8 mouse cellular contexts compared by ENCODE assay signal in genomic region chr12:110485585-110486331, GRCm38 (mm10). TPM values are rescaled to one million over a fixed set of nuclear protein-coding genes. Genes with fewer than 3 reads are reported as not detected.
DNase-seq lines count a peak whose midpoint lies in the region; ATAC-seq and TF ChIP-seq lines count a peak whose summit lies in the region.

No protein-coding gene starts in this region.

- TF ChIP-seq EP300 in heart, adult 2 months (IDR thresholded peaks at IDR 0.05; ENCODE audit: insufficient read depth, low read depth, low read length): peak; percentile 67; the same call in 1 of the 2 replicates

- peak overlapping the region; percentile 73 for H3K4me2 ChIP-seq in embryonic facial prominence, embryonic 14.5 days (ENCODE audit: low read depth, low read length)
- H3K4me2 ChIP-seq in limb, embryonic 13.5 days (replicated peaks): peak overlapping the region; percentile 95
- peak overlapping the region; percentile 96 for H3K4me2 ChIP-seq in midbrain, embryonic 16.5 days (ENCODE audit: low read length)

- peak; percentile 83 for TF ChIP-seq POLR2A in heart, adult 2 months (IDR thresholded peaks at IDR 0.05; ENCODE audit: insufficient read depth, low read depth, low read length)

- no peak for TF ChIP-seq CTCF in heart, adult 2 months (IDR thresholded peaks at IDR 0.05)

- no peaks in the 10 kb centered on the region for H3K27me3 ChIP-seq in embryonic facial prominence, embryonic 14.5 days (replicated peaks; ENCODE audit: control insufficient read depth, insufficient read depth, low read length)
- no peaks in the 10 kb centered on the region for H3K27me3 ChIP-seq in heart, adult 2 months (ENCODE audit: control insufficient read depth, insufficient read depth, low read length)
- no peaks in the 10 kb centered on the region for H3K27me3 ChIP-seq in limb, embryonic 13.5 days
- no peaks in the 10 kb centered on the region for H3K27me3 ChIP-seq in midbrain, embryonic 16.5 days (ENCODE audit: control insufficient read depth, insufficient read depth, low read depth, low read length)

- peak overlapping the region; percentile 99 for H3K27ac ChIP-seq in embryonic facial prominence, embryonic 14.5 days (replicated peaks; ENCODE audit: low read depth, low read length)
- H3K27ac ChIP-seq in heart, adult 2 months: peak overlapping the region; percentile 93
- H3K27ac ChIP-seq in limb, embryonic 13.5 days: peak overlapping the region; percentile 97
- peak overlapping the region; percentile 97 for H3K27ac ChIP-seq in midbrain, embryonic 16.5 days (ENCODE audit: low read length)

- peaks cover 19% of the 10 kb centered on the region; the same call in 1 of the 2 replicates for H3K36me3 ChIP-seq in embryonic facial prominence, embryonic 14.5 days (ENCODE audit: control insufficient read depth, insufficient read depth, low read length)
- no peaks in the 10 kb centered on the region; the same call in 1 of the 2 replicates for H3K36me3 ChIP-seq in heart, adult 2 months (ENCODE audit: control insufficient read depth, insufficient read depth, low read length)
- H3K36me3 ChIP-seq in limb, embryonic 13.5 days: peaks cover 26% of the 10 kb centered on the region
- H3K36me3 ChIP-seq in midbrain, embryonic 16.5 days (ENCODE audit: control insufficient read depth, insufficient read depth, low read length): no peaks in the 10 kb centered on the region

- peak overlapping the region; percentile 86 for H3K9ac ChIP-seq in embryonic facial prominence, embryonic 14.5 days (ENCODE audit: low read depth, low read length)
- peak overlapping the region; percentile 84 for H3K9ac ChIP-seq in heart, adult 2 months (ENCODE audit: low read depth, low read length)
- H3K9ac ChIP-seq in limb, embryonic 13.5 days: peak overlapping the region; percentile 81
- peak overlapping the region; percentile 82 for H3K9ac ChIP-seq in midbrain, embryonic 16.5 days (ENCODE audit: low read depth, low read length)

- H3K9me3 ChIP-seq in embryonic facial prominence, embryonic 14.5 days (ENCODE audit: control insufficient read depth, low read length): no peaks in the 10 kb centered on the region
- no peaks in the 10 kb centered on the region for H3K9me3 ChIP-seq in limb, embryonic 13.5 days
- no peaks in the 10 kb centered on the region for H3K9me3 ChIP-seq in midbrain, embryonic 16.5 days (replicated peaks; ENCODE audit: control insufficient read depth, low read length, poor library complexity, severe bottlenecking)

- intact Hi-C loops in heart, adult 2 months (cut with DNase I): no loop called here

- peaks cover 13% of the 10 kb centered on the region for H3K79me2 ChIP-seq in heart, adult 2 months (replicated peaks; ENCODE audit: control insufficient read depth, insufficient read depth, low read length)

- peaks cover 10% of the 10 kb centered on the region for H3K4me1 ChIP-seq in embryonic facial prominence, embryonic 14.5 days (ENCODE audit: control insufficient read depth, insufficient read depth, low read length)
- peaks cover 24% of the 10 kb centered on the region for H3K4me1 ChIP-seq in heart, adult 2 months (ENCODE audit: control insufficient read depth, insufficient read depth, low read length)
- peaks cover 31% of the 10 kb centered on the region for H3K4me1 ChIP-seq in limb, embryonic 13.5 days
- H3K4me1 ChIP-seq in midbrain, embryonic 16.5 days (ENCODE audit: control insufficient read depth, insufficient read depth, low read length): peaks cover 37% of the 10 kb centered on the region

- WGBS in embryonic facial prominence, embryonic 14.5 days: under 1% methylated on average over 27 of the region's 27 CpGs
- WGBS in heart, adult 2 months: under 1% methylated on average over 27 of the region's 27 CpGs
- under 1% methylated on average over 27 of the region's 27 CpGs for WGBS in limb, embryonic 13.5 days
- 0% methylated on average over 27 of the region's 27 CpGs for WGBS in midbrain, embryonic 16.5 days

- DNase-seq in 3134 (ENCODE audit: extremely low read depth, insufficient read length, low spot score): peak; percentile 90
- peak; percentile 46 to 67 for DNase-seq in adrenal gland, postnatal 4 days (ENCODE audit: low spot score in 2 of 2)
- DNase-seq in embryonic facial prominence, embryonic 14.5 days (ENCODE audit: low spot score): peak; percentile 98
- DNase-seq in heart, adult 2 months: peak; percentile 85 to 90
- DNase-seq in kidney, adult 8-10 months: peak; percentile 87 to 90
- peak; percentile 81 to 88 for DNase-seq in spleen, postnatal 10 days (ENCODE audit: low spot score in 2 of 2)

- peak; percentile 93 for ATAC-seq in embryonic facial prominence, embryonic 14.5 days (ENCODE audit: low read depth)
- peak; percentile 91 for ATAC-seq in limb, embryonic 13.5 days (ENCODE audit: low FRiP score, low read depth)
- ATAC-seq in midbrain, embryonic 16.5 days: peak; percentile 85

- H3K4me3 ChIP-seq in embryonic facial prominence, embryonic 14.5 days (ENCODE audit: low read depth, low read length): peak overlapping the region; percentile 72
- peak overlapping the region; percentile 65 for H3K4me3 ChIP-seq in heart, adult 2 months
- H3K4me3 ChIP-seq in limb, embryonic 13.5 days: peak overlapping the region; percentile 67
- peak overlapping the region; percentile 76 for H3K4me3 ChIP-seq in midbrain, embryonic 16.5 days (ENCODE audit: low read depth, low read length)

RNA-seq across cellular contexts. Expression of gene Ppp2r5c, which starts 38.8 kb away (rescaled TPM):
- 100 to 1,000 TPM; 150 to 153 TPM for total RNA-seq in adrenal gland, postnatal 4 days (2021)
- polyA plus RNA-seq in embryonic facial prominence, embryonic 14.5 days (2014; fragmentation: Nextera tagmentation; extraction: Ambion mirVana): 133 and 155 TPM in 2 replicates
- 10 to 100 TPM; 90.9 to 93.7 TPM for total RNA-seq in heart, adult 2 months (2021)
- polyA plus RNA-seq in heart, adult 2 months (2012; rRNA removed): 41.7 and 73.9 TPM in 2 replicates
- polyA plus RNA-seq in limb, embryonic 13.5 days (2015; fragmentation: Nextera tagmentation; extraction: Ambion mirVana): 146 and 149 TPM in 2 replicates
- 144 and 147 TPM in 2 replicates for polyA plus RNA-seq in midbrain, embryonic 16.5 days (2015; fragmentation: Nextera tagmentation; extraction: Ambion mirVana)

Comparison
In these comparisons a context has a peak if more than half of its experiments do, and no peak if none do; other contexts are left out.
1. Peak in every context shown above with its lines: DNase-seq, ATAC-seq, H3K4me3 ChIP-seq and H3K27ac ChIP-seq.